Mouse (Mus musculus): Measurements from ENCODE around the gene Stxbp6. TPM values are rescaled to one million over a fixed set of nuclear protein-coding genes. Genes with fewer than 3 reads are reported as not detected.

The Stxbp6 gene
- polyA plus RNA-seq, 1 experiment, result 3.7 TPM

- H3K27ac ChIP-seq (ENCODE audit: control insufficient read depth, insufficient read depth, low read length), result no peak overlapping the region
These were observed 135.4 kb downstream of the Stxbp6 start for GRCm38 (mm10) chr12:44939106-44939505.

GRCm38 (mm10) chr12:44932954-44933353, 141.6 kb downstream of the Stxbp6 start:
- Histone ChIP-seq H3K27ac (ENCODE audit: control insufficient read depth, insufficient read depth, low read length) (no peak overlapping the region), H3K4me1 (replicated peaks; ENCODE audit: control insufficient read depth, insufficient read depth, low read length) (no peaks in the 10 kb centered on the region), H3K4me3 (ENCODE audit: control insufficient read depth, insufficient read depth, low read length) (no peak overlapping the region), H3K36me3 (ENCODE audit: control insufficient read depth, insufficient read depth, low read length) (no peaks in the 10 kb centered on the region), H3K27me3 (ENCODE audit: control insufficient read depth, insufficient read depth, low read length) (no peaks in the 10 kb centered on the region)
- TF ChIP-seq POLR2A (IDR thresholded peaks at IDR 0.05; ENCODE audit: control insufficient read depth, extremely low read depth, insufficient read depth, low read length, poor library complexity) (no peak), CTCF (IDR thresholded peaks at IDR 0.05; ENCODE audit: borderline replicate concordance, control insufficient read depth, extremely low read depth, insufficient read depth, low read length, poor library complexity) (no peak)
- no peak for DNase-seq
- 42% methylated on average over 6 of the region's 6 CpGs for WGBS

More at GRCm38 (mm10) chr12:44939106-44939505, 135.4 kb downstream of the Stxbp6 start:
- H3K4me1 ChIP-seq (replicated peaks; ENCODE audit: control insufficient read depth, insufficient read depth, low read length), result no peaks in the 10 kb centered on the region
- DNase-seq, result no peak
- no peaks in the 10 kb centered on the region for H3K27me3 ChIP-seq (ENCODE audit: control insufficient read depth, insufficient read depth, low read length)
- no peaks in the 10 kb centered on the region for H3K36me3 ChIP-seq (ENCODE audit: control insufficient read depth, insufficient read depth, low read length)
- WGBS, result 89% methylated on average over 8 of the region's 8 CpGs
- no peak overlapping the region for H3K4me3 ChIP-seq (ENCODE audit: control insufficient read depth, insufficient read depth, low read length)
- TF ChIP-seq CTCF (IDR thresholded peaks at IDR 0.05; ENCODE audit: borderline replicate concordance, control insufficient read depth, extremely low read depth, insufficient read depth, low read length, poor library complexity) (no peak), POLR2A (IDR thresholded peaks at IDR 0.05; ENCODE audit: control insufficient read depth, extremely low read depth, insufficient read depth, low read length, poor library complexity) (no peak)

DNA sequence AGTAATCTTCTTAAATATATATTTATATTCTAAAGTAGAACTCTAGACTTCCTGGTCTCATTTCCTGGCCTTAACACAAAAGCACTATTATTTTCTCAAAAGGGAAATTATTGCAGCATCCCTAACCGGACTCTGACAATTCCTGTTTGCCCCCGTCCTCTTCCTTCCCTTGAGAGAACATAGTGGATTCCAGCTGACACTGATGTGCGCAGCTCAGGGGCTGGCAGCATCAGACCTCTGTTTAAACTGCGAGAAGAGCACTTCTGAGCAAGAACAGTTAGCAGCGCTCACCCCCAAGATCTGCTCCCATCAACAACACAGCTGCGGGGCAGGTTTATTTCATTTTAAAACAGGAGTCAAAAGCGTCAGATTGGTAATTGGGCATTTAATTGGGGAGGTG, 142.8 kb downstream of the Stxbp6 start:
- TF ChIP-seq CTCF (IDR thresholded peaks at IDR 0.05; ENCODE audit: borderline replicate concordance, control insufficient read depth, extremely low read depth, insufficient read depth, low read length, poor library complexity) (no peak), POLR2A (IDR thresholded peaks at IDR 0.05; ENCODE audit: control insufficient read depth, extremely low read depth, insufficient read depth, low read length, poor library complexity) (no peak)
- Histone ChIP-seq H3K27me3 (ENCODE audit: control insufficient read depth, insufficient read depth, low read length) (no peaks in the 10 kb centered on the region), H3K36me3 (ENCODE audit: control insufficient read depth, insufficient read depth, low read length) (no peaks in the 10 kb centered on the region), H3K4me3 (ENCODE audit: control insufficient read depth, insufficient read depth, low read length) (no peak overlapping the region), H3K4me1 (replicated peaks; ENCODE audit: control insufficient read depth, insufficient read depth, low read length) (no peaks in the 10 kb centered on the region), H3K27ac (ENCODE audit: control insufficient read depth, insufficient read depth, low read length) (no peak overlapping the region)
- no peak for DNase-seq
- 95% methylated on average over 7 of the region's 7 CpGs for WGBS

DNA sequence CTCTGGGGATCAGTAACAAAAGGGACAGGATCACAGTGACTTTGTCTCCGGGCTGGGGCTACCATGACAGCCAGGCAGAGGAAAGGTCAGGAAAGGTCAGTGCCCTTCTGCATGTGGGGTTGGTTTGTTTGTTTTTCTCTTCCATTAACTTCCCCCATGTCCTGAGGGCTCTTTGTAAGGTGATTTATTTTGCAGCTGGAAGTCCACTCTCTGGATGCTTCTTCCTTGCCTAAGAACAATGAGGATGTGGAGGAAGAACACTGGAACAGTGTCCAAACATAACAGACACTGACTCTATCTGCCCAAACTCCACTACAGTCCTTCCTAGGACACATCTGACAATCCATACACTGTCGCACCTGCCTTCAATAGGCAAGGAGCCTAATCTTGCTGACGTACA, 146.1 kb downstream of the Stxbp6 start:
- no peaks in the 10 kb centered on the region for H3K36me3 ChIP-seq (ENCODE audit: control insufficient read depth, insufficient read depth, low read length)

GRCm38 (mm10) chr12:44925901-44926300, 148.6 kb downstream of the Stxbp6 start:
- TF ChIP-seq CTCF (IDR thresholded peaks at IDR 0.05; ENCODE audit: borderline replicate concordance, control insufficient read depth, extremely low read depth, insufficient read depth, low read length, poor library complexity) (no peak), POLR2A (IDR thresholded peaks at IDR 0.05; ENCODE audit: control insufficient read depth, extremely low read depth, insufficient read depth, low read length, poor library complexity) (no peak)
- H3K4me1 ChIP-seq (replicated peaks; ENCODE audit: control insufficient read depth, insufficient read depth, low read length), result no peaks in the 10 kb centered on the region
- H3K36me3 ChIP-seq (ENCODE audit: control insufficient read depth, insufficient read depth, low read length), result no peaks in the 10 kb centered on the region
- no peak for DNase-seq
- WGBS, result 88% methylated on average over 3 of the region's 3 CpGs
- no peaks in the 10 kb centered on the region for H3K27me3 ChIP-seq (ENCODE audit: control insufficient read depth, insufficient read depth, low read length)
- no peak overlapping the region for H3K4me3 ChIP-seq (ENCODE audit: control insufficient read depth, insufficient read depth, low read length)
- no peak overlapping the region for H3K27ac ChIP-seq (ENCODE audit: control insufficient read depth, insufficient read depth, low read length)

More for the DNA sequence above, 146.1 kb downstream of the Stxbp6 start:
- no peak for TF ChIP-seq POLR2A (IDR thresholded peaks at IDR 0.05; ENCODE audit: control insufficient read depth, extremely low read depth, insufficient read depth, low read length, poor library complexity)
- no peak for TF ChIP-seq CTCF (IDR thresholded peaks at IDR 0.05; ENCODE audit: borderline replicate concordance, control insufficient read depth, extremely low read depth, insufficient read depth, low read length, poor library complexity)
- no peak overlapping the region for H3K4me3 ChIP-seq (ENCODE audit: control insufficient read depth, insufficient read depth, low read length)
- no peak for DNase-seq
- H3K4me1 ChIP-seq (replicated peaks; ENCODE audit: control insufficient read depth, insufficient read depth, low read length), result no peaks in the 10 kb centered on the region
- H3K27me3 ChIP-seq (ENCODE audit: control insufficient read depth, insufficient read depth, low read length), result no peaks in the 10 kb centered on the region
- WGBS, result 94% methylated on average over 3 of the region's 3 CpGs
- H3K27ac ChIP-seq (ENCODE audit: control insufficient read depth, insufficient read depth, low read length), result no peak overlapping the region

DNA sequence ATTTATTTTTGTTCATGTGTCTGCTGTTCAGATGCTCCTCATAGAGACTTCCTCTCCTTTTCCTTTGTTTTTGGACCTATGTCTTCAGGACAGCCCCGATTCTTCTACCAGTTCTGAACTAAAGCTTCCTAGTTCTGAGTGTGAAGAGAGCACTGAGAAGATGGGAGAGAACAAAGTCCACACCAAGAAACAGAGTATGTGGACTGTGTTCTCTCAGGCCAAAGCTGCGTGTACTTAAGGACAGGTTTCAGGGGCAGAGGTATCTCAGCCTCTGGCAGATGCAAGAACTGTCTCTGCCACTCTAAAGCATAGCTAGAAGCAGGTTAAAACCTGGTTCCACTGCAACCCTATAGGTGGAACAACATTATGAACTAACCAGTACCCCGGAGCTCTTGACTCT, 151.2 kb downstream of the Stxbp6 start:
- DNase-seq, result no peak
- no peaks in the 10 kb centered on the region for H3K36me3 ChIP-seq (ENCODE audit: control insufficient read depth, insufficient read depth, low read length)
- no peaks in the 10 kb centered on the region for H3K4me1 ChIP-seq (replicated peaks; ENCODE audit: control insufficient read depth, insufficient read depth, low read length)
- no peaks in the 10 kb centered on the region for H3K27me3 ChIP-seq (ENCODE audit: control insufficient read depth, insufficient read depth, low read length)
- 91% methylated on average over 3 of the region's 3 CpGs for WGBS
- H3K4me3 ChIP-seq (ENCODE audit: control insufficient read depth, insufficient read depth, low read length), result no peak overlapping the region
- H3K27ac ChIP-seq (ENCODE audit: control insufficient read depth, insufficient read depth, low read length), result no peak overlapping the region
- TF ChIP-seq CTCF (IDR thresholded peaks at IDR 0.05; ENCODE audit: borderline replicate concordance, control insufficient read depth, extremely low read depth, insufficient read depth, low read length, poor library complexity), result no peak
- no peak for TF ChIP-seq POLR2A (IDR thresholded peaks at IDR 0.05; ENCODE audit: control insufficient read depth, extremely low read depth, insufficient read depth, low read length, poor library complexity)

GRCm38 (mm10) chr12:44922241-44922640, 152.3 kb downstream of the Stxbp6 start:
- Histone ChIP-seq H3K4me3 (ENCODE audit: control insufficient read depth, insufficient read depth, low read length) (no peak overlapping the region), H3K27me3 (ENCODE audit: control insufficient read depth, insufficient read depth, low read length) (no peaks in the 10 kb centered on the region), H3K4me1 (replicated peaks; ENCODE audit: control insufficient read depth, insufficient read depth, low read length) (no peaks in the 10 kb centered on the region), H3K36me3 (ENCODE audit: control insufficient read depth, insufficient read depth, low read length) (no peaks in the 10 kb centered on the region), H3K27ac (ENCODE audit: control insufficient read depth, insufficient read depth, low read length) (no peak overlapping the region)
- WGBS, result 93% methylated on average over 4 of the region's 4 CpGs
- no peak for TF ChIP-seq CTCF (IDR thresholded peaks at IDR 0.05; ENCODE audit: borderline replicate concordance, control insufficient read depth, extremely low read depth, insufficient read depth, low read length, poor library complexity)
- DNase-seq, result no peak

Data from thymus, adult 2 months (tissue).